Mouse (Mus musculus) left cerebral cortex, postnatal 36 days (tissue): ENCODE measurements around the gene Ddx39b. TPM values are rescaled to one million over a fixed set of nuclear protein-coding genes. Genes with fewer than 3 reads are reported as not detected.
"Not testable (repeated sequence)": the region's sequence is repeated elsewhere in the genome, so short reads cannot be mapped to it uniquely, and the experiment has no call there.

Experiments used
- DNase-seq, 2 experiments: peaks; one replicate each; pipeline ENCODE4 v3.0.0; 2021 to 2022; ENCODE audit warnings: low spot score in 2 of 2, mixed read lengths in 1 of 2
- intact Hi-C: fragments of 180-260 bp; cut with DNase I; formaldehyde crosslinking; loops from one replicate; pipeline ENCODE4 v1.15.1; 2025
- microRNA-seq: library from miRNA; unstranded; fragments of <30 nt; microRNA quantifications from one replicate; pipeline ENCODE4 v1.2.0, GENCODE M21; 2022
- total RNA-seq, 2 experiments: library from RNA; stranded (reverse); gene quantifications; 2 replicates each; pipeline ENCODE4 v1.2.3; 2021

Ddx39b gene
- total RNA-seq, 2 experiments from 2014 or later = 189 to 214 TPM

GRCm38 (mm10) chr17:35280276-35280675 is 38.7 kb downstream of the Ddx39b start:
- DNase-seq = no peak
- intact Hi-C loops = no loop called here

GRCm38 (mm10) chr17:35285431-35285830 is 43.9 kb downstream of the Ddx39b start:
- intact Hi-C loops = no loop called here
- no peak for DNase-seq

GRCm38 (mm10) chr17:35295796-35296195 is 54.2 kb downstream of the Ddx39b start:
- intact Hi-C loops = not testable (repeated sequence)
- DNase-seq = peak in 1 of 2 experiments; percentile 24

GRCm38 (mm10) chr17:35300261-35300945 is 58.9 kb downstream of the Ddx39b start:
- intact Hi-C loops = loop anchor here (5.0 kb wide), 1 partner anchor 43 kb away; no protein-coding TSS in a partner anchor
- DNase-seq = not testable (repeated sequence)

- DNase-seq = peak; percentile 78 to 83
- intact Hi-C loops = loop anchor here (5.0 kb wide), 1 partner anchor 44 kb away; no protein-coding TSS in a partner anchor
These were observed 60.2 kb downstream of the Ddx39b start for GRCm38 (mm10) chr17:35301645-35302258.

GRCm38 (mm10) chr17:35303271-35303670 is 61.7 kb downstream of the Ddx39b start:
- DNase-seq = no peak
- intact Hi-C loops = loop anchor here (5.0 kb wide), 1 partner anchor 46 kb away; no protein-coding TSS in a partner anchor

Small RNA genes within 50 kb of the gene (microRNA-seq; reads per million reads assigned to microRNA genes)
- not detected for gene Mir6973a
- gene Mir6974 = not detected
- gene Mir6975 = 1.5 reads per million
- not detected for gene Mir8094

Other genes with a start within 250 kb of the Ddx39b start
- gene Vars, start 240.8 kb upstream of the Ddx39b start, total RNA-seq = 10 to 100 TPM; 38.2 to 47.2 TPM
- gene Vwa7, start 225.2 kb upstream of the Ddx39b start, total RNA-seq = under 1 TPM; 0.48 to 0.57 TPM
- under 1 TPM in 1 of 2 experiments, not detected in 1; 0.79 TPM for gene Sapcd1, start 213.7 kb upstream of the Ddx39b start, total RNA-seq
- under 1 TPM in 1 of 2 experiments, not detected in 1; 0.66 TPM for gene Msh5, start 195.0 kb upstream of the Ddx39b start, total RNA-seq
- gene Clic1, start 191.8 kb upstream of the Ddx39b start, total RNA-seq = 1 to 10 TPM; 8.4 to 8.5 TPM
- gene Ddah2, start 182.7 kb upstream of the Ddx39b start, total RNA-seq = 10 to 100 TPM; 13.9 to 14.0 TPM
- not detected for gene Ly6g6c, start 176.4 kb upstream of the Ddx39b start, total RNA-seq
- not detected for gene Mpig6b, start 175.6 kb upstream of the Ddx39b start, total RNA-seq
- gene Ly6g6e, start 164.8 kb upstream of the Ddx39b start, total RNA-seq = 1 to 10 TPM; 3.8 to 3.9 TPM
- 1 to 10 TPM in 1 of 2 experiments, under 1 TPM in 1; 0.63 to 1.5 TPM for gene Ly6g6d, start 163.7 kb upstream of the Ddx39b start, total RNA-seq
- not detected for gene Ly6g6f, start 156.1 kb upstream of the Ddx39b start, total RNA-seq
- 100 to 1,000 TPM; 115 to 117 TPM for gene Abhd16a, start 152.5 kb upstream of the Ddx39b start, total RNA-seq
- gene Ly6g5c, start 133.5 kb upstream of the Ddx39b start, total RNA-seq = not detected
- under 1 TPM in 1 of 2 experiments, not detected in 1; 0.45 TPM for gene Ly6g5b, start 126.3 kb upstream of the Ddx39b start, total RNA-seq
- 10 to 100 TPM; 15.5 to 19.0 TPM for gene Gpank1, start 120.3 kb upstream of the Ddx39b start, total RNA-seq
- 100 to 1,000 TPM; 174 to 177 TPM for gene Csnk2b, start 119.7 kb upstream of the Ddx39b start, total RNA-seq
- gene D17H6S53E, start 115.4 kb upstream of the Ddx39b start, total RNA-seq = 10 to 100 TPM; 26.7 to 31.0 TPM
- gene Apom, start 109.7 kb upstream of the Ddx39b start, total RNA-seq = not detected
- gene Bag6, start 106.6 kb upstream of the Ddx39b start, total RNA-seq = 100 to 1,000 TPM; 302 to 324 TPM
- gene Prrc2a, start 76.8 kb upstream of the Ddx39b start, total RNA-seq = 100 to 1,000 TPM; 261 to 307 TPM
- 10 to 100 TPM in 1 of 2 experiments, 1 to 10 TPM in 1; 9.1 to 13.0 TPM for gene Aif1, start 65.7 kb upstream of the Ddx39b start, total RNA-seq
- 1 to 10 TPM; 8.6 to 9.9 TPM for gene Lst1, start 53.3 kb upstream of the Ddx39b start, total RNA-seq
- gene Ltb, start 47.3 kb upstream of the Ddx39b start, total RNA-seq = 1 to 10 TPM; 1.1 to 1.3 TPM
- gene Tnf, start 39.7 kb upstream of the Ddx39b start, total RNA-seq = under 1 TPM in 1 of 2 experiments, not detected in 1; 0.25 TPM
- 1 to 10 TPM in 1 of 2 experiments, under 1 TPM in 1; 0.44 to 1.1 TPM for gene Lta, start 36.4 kb upstream of the Ddx39b start, total RNA-seq
- not detected for gene Gm16181, start 20.9 kb upstream of the Ddx39b start, total RNA-seq
- gene Atp6v1g2, start 8.1 kb upstream of the Ddx39b start, total RNA-seq = 100 to 1,000 TPM; 514 to 593 TPM
- gene Nfkbil1, start 6.0 kb upstream of the Ddx39b start, total RNA-seq = 10 to 100 TPM; 15.5 to 16.6 TPM
- 10 to 100 TPM; 19.6 to 23.3 TPM for gene H2-D1, start 21.0 kb downstream of the Ddx39b start, total RNA-seq
- gene H2-Q1, start 78.7 kb downstream of the Ddx39b start, total RNA-seq = under 1 TPM; 0.39 to 0.74 TPM
- under 1 TPM in 1 of 2 experiments, not detected in 1; 0.43 TPM for gene H2-Q2, start 100.5 kb downstream of the Ddx39b start, total RNA-seq
- 1 to 10 TPM; 1.7 to 1.9 TPM for gene H2-Q4, start 137.9 kb downstream of the Ddx39b start, total RNA-seq
- under 1 TPM in 1 of 2 experiments, not detected in 1; 0.52 TPM for gene H2-Q6, start 183.1 kb downstream of the Ddx39b start, total RNA-seq
- under 1 TPM; 0.36 to 0.37 TPM for gene H2-Q7, start 197.4 kb downstream of the Ddx39b start, total RNA-seq
- under 1 TPM in 1 of 2 experiments, not detected in 1; 0.27 TPM for gene H2-Q10, start 228.3 kb downstream of the Ddx39b start, total RNA-seq